Mouse (Mus musculus) C2C12 (cell line): ENCODE data around the gene Grk5.

ENCODE experiments used
- CEBPB ChIP-seq: IDR thresholded peaks from one replicate; pipeline ENCODE4 v1.6.1; 2011; ENCODE audit warnings: low read depth, mild to moderate bottlenecking, control low read depth, moderate library complexity
- CTCF ChIP-seq: IDR thresholded peaks from one replicate; pipeline ENCODE4 v1.5.1; 2011; ENCODE audit not compliant: control insufficient read depth, insufficient read depth, insufficient read length
- MAX ChIP-seq: IDR thresholded peaks from one replicate; pipeline ENCODE4 v1.6.1; 2011; ENCODE audit warnings: mild to moderate bottlenecking, control low read depth
- MYOD1 ChIP-seq: IDR thresholded peaks from one replicate; pipeline ENCODE4 v1.6.1; 2011; ENCODE audit warnings: low read depth; ENCODE audit not compliant: control insufficient read depth, insufficient read length
- USF1 ChIP-seq: IDR thresholded peaks from one replicate; pipeline ENCODE4 v1.6.1; 2011; ENCODE audit warnings: low read depth, mild to moderate bottlenecking, control low read depth, moderate library complexity

DNA sequence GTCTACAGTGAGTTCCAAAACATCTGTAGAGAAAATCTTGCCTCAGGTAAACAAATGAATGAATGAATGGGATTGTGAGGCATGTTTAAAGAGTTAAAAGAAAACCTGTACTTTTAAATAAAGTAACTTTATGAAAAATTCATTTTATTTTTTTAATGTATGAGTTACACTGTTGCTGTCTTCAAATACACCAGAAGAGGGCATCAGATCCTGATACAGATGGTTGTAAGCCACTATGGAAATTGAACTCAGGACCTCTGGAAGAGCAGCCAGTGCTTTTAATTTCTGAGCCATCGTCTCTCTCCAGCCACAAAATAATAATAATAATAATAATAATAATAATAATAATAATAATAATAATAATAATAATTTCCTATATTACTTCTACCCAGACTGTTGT, 19.1 kb upstream of the Grk5 start:
- TF ChIP-seq USF1 (no peak), CEBPB (no peak), MAX (no peak), CTCF (no peak), MYOD1 (no peak)
